Mouse (Mus musculus): ENCODE results near the gene Gsto1.

DNA sequence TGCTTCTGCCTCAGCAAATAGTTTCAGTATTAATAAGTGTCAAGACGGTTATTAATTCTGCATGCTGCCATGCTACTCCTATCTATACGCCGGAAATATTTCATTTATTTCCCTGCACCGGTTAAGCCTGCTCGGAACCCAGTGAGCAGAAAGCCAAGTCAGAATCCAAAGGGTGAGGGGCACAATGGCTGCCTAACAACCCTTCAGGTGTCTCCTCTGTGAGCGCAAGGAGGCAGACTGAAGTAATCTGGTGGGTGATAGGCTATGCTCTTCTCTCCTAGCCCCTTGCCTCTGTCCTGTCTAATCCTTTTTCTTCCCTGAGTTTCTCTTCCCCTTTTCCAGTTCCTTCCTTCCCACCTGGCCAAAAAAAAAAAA lies 17.3 kb upstream of the Gsto1 start:
- TF ChIP-seq TAL1 (IDR thresholded peaks at IDR 0.05; ENCODE audit: low read length): no peak
- TF ChIP-seq GATA1 (IDR thresholded peaks at IDR 0.05; ENCODE audit: low read length): no peak

Data from erythroblast, embryonic 14.5 days (primary cell).